Mouse (Mus musculus): ENCODE data around the gene Hrk. TPM values are rescaled to one million over a fixed set of nuclear protein-coding genes. Genes with fewer than 3 reads are reported as not detected.

Hrk gene
- polyA plus RNA-seq (2014; fragmentation: Nextera tagmentation; extraction: Ambion mirVana) = 3.5 and 3.9 TPM in 2 replicates

DNA sequence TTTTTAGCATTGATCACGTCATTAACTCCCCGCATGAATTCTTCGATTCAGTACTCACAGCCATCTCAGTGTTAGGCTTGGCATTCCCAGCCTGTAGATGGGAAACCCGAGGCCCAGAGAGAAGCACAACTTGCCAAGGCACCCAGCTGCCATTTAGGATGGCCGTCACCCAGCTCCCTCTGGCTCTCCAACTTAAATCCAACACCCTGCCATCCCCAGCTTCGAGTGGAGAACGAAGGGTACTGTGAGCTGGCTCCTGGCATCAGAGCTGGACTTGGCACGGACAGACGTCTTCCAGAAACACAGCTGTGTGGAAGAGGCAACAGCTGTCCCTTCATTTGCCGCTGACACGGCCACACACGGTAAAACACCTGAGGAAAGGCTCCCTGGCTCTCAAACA is at the start of gene Hrk:
Gene Hrk (plus strand): TSS at position 68 of the 400 bp plus-strand sequence.
- Histone ChIP-seq H3K9me3 (ENCODE audit: control insufficient read depth, low read length) (no peaks in the 10 kb centered on the region), H3K4me1 (ENCODE audit: control insufficient read depth, insufficient read depth, low read length) (0 out of 2 replicates have a peak, but pooled peaks cover 2% of the 10 kb centered on the region), H3K9ac (replicated peaks; ENCODE audit: low read depth, low read length) (no peak within 1 kb of the TSS), H3K4me3 (ENCODE audit: low read depth, low read length) (no peak within 1 kb of the TSS), H3K27ac (ENCODE audit: low read depth, low read length) (no peak within 1 kb of the TSS), H3K27me3 (ENCODE audit: control insufficient read depth, insufficient read depth, low read length) (peaks cover 9% of the 10 kb centered on the region; the same call in 1 of the 2 replicates), H3K4me2 (ENCODE audit: low read depth, low read length) (no peak within 1 kb of the TSS), H3K36me3 (ENCODE audit: control insufficient read depth, insufficient read depth, low read length) (no peaks in the 10 kb centered on the region)
- no peak for ATAC-seq (ENCODE audit: low read depth)
- WGBS = 61% methylated on average over 12 of the region's 12 CpGs

DNA sequence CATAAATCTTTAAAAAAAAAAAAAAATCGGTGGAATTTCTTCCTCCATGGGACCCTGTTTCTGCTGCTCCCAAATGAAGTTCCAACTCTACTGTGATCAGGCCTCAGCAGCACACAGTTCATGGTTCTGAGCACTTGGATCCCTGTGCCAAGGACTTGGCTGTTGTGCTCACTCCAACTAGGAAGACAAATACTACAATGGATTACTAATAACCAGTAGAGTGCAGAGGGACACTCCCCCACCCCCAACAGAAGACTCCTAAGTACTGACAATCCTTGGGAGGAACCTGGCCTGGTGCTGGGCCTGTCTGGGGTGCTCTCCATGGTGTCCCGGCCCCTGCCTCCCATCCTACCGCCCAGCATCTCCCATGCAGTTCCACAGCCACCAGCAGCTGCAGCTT is 46.1 kb upstream of the Hrk start:
- H3K36me3 ChIP-seq (ENCODE audit: control insufficient read depth, insufficient read depth, low read length) = no peaks in the 10 kb centered on the region
- peaks cover 27% of the 10 kb centered on the region; the same call in 1 of the 2 replicates for H3K4me1 ChIP-seq (ENCODE audit: control insufficient read depth, insufficient read depth, low read length)
- H3K27me3 ChIP-seq (ENCODE audit: control insufficient read depth, insufficient read depth, low read length) = no peaks in the 10 kb centered on the region
- no peak overlapping the region for H3K4me3 ChIP-seq (ENCODE audit: low read depth, low read length)
- H3K9me3 ChIP-seq (ENCODE audit: control insufficient read depth, low read length) = no peaks in the 10 kb centered on the region
- H3K9ac ChIP-seq (replicated peaks; ENCODE audit: low read depth, low read length) = 0 out of 2 replicates have a peak overlapping the region, but pooled peaks have one; percentile 29
- peak overlapping the region; percentile 75 for H3K27ac ChIP-seq (ENCODE audit: low read depth, low read length)
- H3K4me2 ChIP-seq (ENCODE audit: low read depth, low read length) = peak overlapping the region; percentile 16; the same call in 1 of the 2 replicates
- no peak for ATAC-seq (ENCODE audit: low read depth)
- WGBS = 82% methylated on average over 3 of the region's 3 CpGs

DNA sequence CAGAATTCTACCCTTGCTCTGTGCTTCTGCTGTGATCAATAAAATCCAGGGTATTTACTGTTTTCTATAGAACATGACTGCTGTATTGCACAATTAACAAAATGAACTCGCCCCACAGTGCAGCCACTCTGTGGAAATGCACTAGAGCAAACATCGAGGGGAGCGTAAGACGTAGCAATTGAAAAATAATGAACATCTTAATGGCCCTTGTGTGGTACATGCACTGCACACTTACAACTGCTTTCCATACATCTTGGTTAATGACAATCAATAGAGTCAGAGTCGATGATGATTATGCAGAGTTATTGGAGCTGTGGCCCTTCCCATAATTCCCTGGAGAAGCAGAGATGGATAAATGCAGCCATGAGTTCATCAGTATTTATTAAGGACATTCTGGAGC is 45.5 kb upstream of the Hrk start:
- no peak overlapping the region for H3K4me3 ChIP-seq (ENCODE audit: low read depth, low read length)
- peak; percentile 53; the same call in 1 of the 2 replicates for ATAC-seq (ENCODE audit: low read depth)
- peaks cover 27% of the 10 kb centered on the region; the same call in 1 of the 2 replicates for H3K4me1 ChIP-seq (ENCODE audit: control insufficient read depth, insufficient read depth, low read length)
- H3K9me3 ChIP-seq (ENCODE audit: control insufficient read depth, low read length) = no peaks in the 10 kb centered on the region
- H3K4me2 ChIP-seq (ENCODE audit: low read depth, low read length) = no peak overlapping the region
- 47% methylated on average over 5 of the region's 5 CpGs for WGBS
- peak overlapping the region; percentile 75 for H3K27ac ChIP-seq (ENCODE audit: low read depth, low read length)
- H3K9ac ChIP-seq (replicated peaks; ENCODE audit: low read depth, low read length) = 0 out of 2 replicates have a peak overlapping the region, but pooled peaks have one; percentile 29
- no peaks in the 10 kb centered on the region for H3K27me3 ChIP-seq (ENCODE audit: control insufficient read depth, insufficient read depth, low read length)
- H3K36me3 ChIP-seq (ENCODE audit: control insufficient read depth, insufficient read depth, low read length) = no peaks in the 10 kb centered on the region

DNA sequence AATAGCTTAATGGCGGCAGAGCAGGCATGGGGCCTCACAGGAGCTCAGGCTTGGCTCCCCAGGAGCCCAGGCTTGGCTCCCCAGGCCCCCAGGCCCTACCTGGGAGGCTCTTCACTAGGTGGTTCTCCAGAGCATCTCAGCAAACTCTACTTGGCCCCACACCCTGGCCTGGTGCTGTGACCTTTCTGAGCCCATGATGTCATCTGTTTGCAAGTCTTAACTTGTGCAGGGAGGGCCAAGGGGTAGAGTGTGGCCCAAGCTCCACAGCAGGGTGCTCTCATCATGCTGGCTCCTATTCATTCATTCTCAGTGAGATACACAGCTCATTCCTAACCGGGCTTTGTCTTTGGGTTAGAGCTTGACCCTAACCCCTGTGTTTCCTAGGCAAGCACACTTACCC is 43.8 kb upstream of the Hrk start:
- Histone ChIP-seq H3K4me3 (ENCODE audit: low read depth, low read length) (no peak overlapping the region), H3K27me3 (ENCODE audit: control insufficient read depth, insufficient read depth, low read length) (no peaks in the 10 kb centered on the region), H3K9ac (replicated peaks; ENCODE audit: low read depth, low read length) (no peak overlapping the region), H3K27ac (ENCODE audit: low read depth, low read length) (no peak overlapping the region), H3K9me3 (ENCODE audit: control insufficient read depth, low read length) (no peaks in the 10 kb centered on the region), H3K4me2 (ENCODE audit: low read depth, low read length) (no peak overlapping the region), H3K36me3 (ENCODE audit: control insufficient read depth, insufficient read depth, low read length) (no peaks in the 10 kb centered on the region), H3K4me1 (ENCODE audit: control insufficient read depth, insufficient read depth, low read length) (peaks cover 25% of the 10 kb centered on the region; the same call in 1 of the 2 replicates)
- no peak for ATAC-seq (ENCODE audit: low read depth)
- WGBS = 43% methylated on average over 2 of the region's 2 CpGs

DNA sequence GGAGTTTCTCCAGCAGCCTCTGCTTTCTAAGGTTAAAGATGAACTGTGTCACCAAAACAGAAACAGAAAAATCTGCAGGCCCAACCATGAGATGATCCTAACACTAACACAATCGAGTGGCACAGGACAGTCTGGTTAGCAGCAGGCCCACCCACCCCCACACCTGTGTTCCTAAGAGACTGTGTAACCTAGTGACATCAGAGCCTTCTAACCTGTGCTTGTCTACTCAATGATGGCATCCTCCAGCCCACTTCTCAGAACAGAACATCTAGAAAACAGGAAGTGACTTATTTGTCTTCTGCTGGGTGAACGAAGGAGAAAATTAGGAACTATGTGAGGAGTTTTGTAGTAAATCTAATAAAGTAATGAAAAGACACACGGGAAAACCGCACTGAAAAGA is 42.5 kb upstream of the Hrk start:
- 95% methylated on average over 4 of the region's 4 CpGs for WGBS
- Histone ChIP-seq H3K9me3 (ENCODE audit: control insufficient read depth, low read length) (no peaks in the 10 kb centered on the region), H3K4me2 (ENCODE audit: low read depth, low read length) (no peak overlapping the region), H3K9ac (replicated peaks; ENCODE audit: low read depth, low read length) (no peak overlapping the region), H3K4me1 (ENCODE audit: control insufficient read depth, insufficient read depth, low read length) (peaks cover 23% of the 10 kb centered on the region; the same call in 1 of the 2 replicates), H3K4me3 (ENCODE audit: low read depth, low read length) (no peak overlapping the region), H3K27me3 (ENCODE audit: control insufficient read depth, insufficient read depth, low read length) (no peaks in the 10 kb centered on the region), H3K27ac (ENCODE audit: low read depth, low read length) (no peak overlapping the region), H3K36me3 (ENCODE audit: control insufficient read depth, insufficient read depth, low read length) (peaks cover 3% of the 10 kb centered on the region)
- ATAC-seq (ENCODE audit: low read depth) = no peak

DNA sequence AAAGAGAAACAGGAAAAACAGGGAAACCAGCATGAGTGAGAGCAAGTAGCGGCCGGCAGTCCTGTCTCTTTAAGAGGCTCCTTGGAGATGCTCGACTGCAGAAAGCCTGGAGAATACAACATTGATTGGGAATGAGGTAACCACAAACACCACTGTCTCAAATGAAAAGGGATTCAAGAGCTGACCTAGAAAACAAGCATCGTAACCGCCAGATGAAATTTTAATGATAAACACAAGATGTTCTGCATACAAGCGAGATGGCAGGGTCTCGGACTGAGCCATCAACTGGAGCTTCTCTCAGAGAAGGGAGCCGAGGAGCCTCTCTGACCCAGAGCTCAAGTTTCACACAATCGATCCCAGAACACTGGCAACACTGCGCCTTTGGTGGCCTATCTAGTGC is 41.4 kb upstream of the Hrk start:
- Histone ChIP-seq H3K4me2 (ENCODE audit: low read depth, low read length) (no peak overlapping the region), H3K9ac (replicated peaks; ENCODE audit: low read depth, low read length) (no peak overlapping the region), H3K27me3 (ENCODE audit: control insufficient read depth, insufficient read depth, low read length) (no peaks in the 10 kb centered on the region), H3K4me3 (ENCODE audit: low read depth, low read length) (no peak overlapping the region), H3K27ac (ENCODE audit: low read depth, low read length) (no peak overlapping the region), H3K9me3 (ENCODE audit: control insufficient read depth, low read length) (no peaks in the 10 kb centered on the region), H3K4me1 (ENCODE audit: control insufficient read depth, insufficient read depth, low read length) (peaks cover 23% of the 10 kb centered on the region; the same call in 1 of the 2 replicates), H3K36me3 (ENCODE audit: control insufficient read depth, insufficient read depth, low read length) (peaks cover 12% of the 10 kb centered on the region)
- WGBS = 69% methylated on average over 10 of the region's 10 CpGs
- no peak for ATAC-seq (ENCODE audit: low read depth)

DNA sequence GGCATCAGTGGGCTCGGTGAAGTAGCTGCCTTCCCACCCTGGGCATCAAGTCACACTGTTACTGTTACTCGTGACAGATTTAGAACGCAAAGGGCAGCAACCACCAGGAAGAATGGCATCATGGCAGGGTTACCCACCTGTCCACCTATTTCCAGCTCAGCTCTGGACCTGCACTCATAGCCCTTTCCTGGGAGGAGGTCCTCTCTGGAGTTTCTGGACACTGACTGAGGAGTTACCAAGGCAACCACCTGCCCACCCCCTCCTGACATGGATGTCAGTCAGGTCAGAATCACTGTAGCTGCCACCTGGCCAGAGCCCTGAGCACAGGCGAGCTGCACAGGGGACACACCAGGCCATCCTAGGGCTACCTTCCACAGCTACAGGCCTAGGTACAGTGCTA is 37.8 kb upstream of the Hrk start:
- Histone ChIP-seq H3K4me1 (ENCODE audit: control insufficient read depth, insufficient read depth, low read length) (no peaks in the 10 kb centered on the region), H3K4me2 (ENCODE audit: low read depth, low read length) (no peak overlapping the region), H3K27me3 (ENCODE audit: control insufficient read depth, insufficient read depth, low read length) (no peaks in the 10 kb centered on the region), H3K9me3 (ENCODE audit: control insufficient read depth, low read length) (no peaks in the 10 kb centered on the region), H3K27ac (ENCODE audit: low read depth, low read length) (no peak overlapping the region), H3K4me3 (ENCODE audit: low read depth, low read length) (no peak overlapping the region), H3K36me3 (ENCODE audit: control insufficient read depth, insufficient read depth, low read length) (peaks cover 12% of the 10 kb centered on the region), H3K9ac (replicated peaks; ENCODE audit: low read depth, low read length) (no peak overlapping the region)
- 82% methylated on average over 4 of the region's 4 CpGs for WGBS
- no peak for ATAC-seq (ENCODE audit: low read depth)

DNA sequence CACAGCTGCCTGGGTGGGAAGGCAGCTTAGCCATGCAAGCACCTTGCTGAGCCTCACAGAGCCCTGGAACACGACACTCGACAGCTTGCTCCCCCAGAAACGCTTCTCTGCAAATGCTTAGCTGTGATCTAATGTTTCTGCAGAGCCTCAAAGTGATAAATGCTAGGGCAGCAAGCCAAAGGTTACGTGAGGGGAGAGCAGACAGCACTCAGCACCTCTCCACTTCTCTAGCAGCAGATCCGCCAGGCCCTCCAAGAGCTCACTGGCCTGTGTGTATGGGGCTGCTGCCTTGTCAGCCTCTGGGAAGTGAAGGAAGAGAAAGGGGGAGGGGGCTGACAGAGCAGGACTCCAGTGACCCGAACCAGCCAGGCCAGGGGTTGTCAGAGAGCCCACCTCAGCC is 36.2 kb upstream of the Hrk start:
- no peak for ATAC-seq (ENCODE audit: low read depth)
- no peaks in the 10 kb centered on the region for H3K27me3 ChIP-seq (ENCODE audit: control insufficient read depth, insufficient read depth, low read length)
- no peak overlapping the region for H3K4me2 ChIP-seq (ENCODE audit: low read depth, low read length)
- no peaks in the 10 kb centered on the region for H3K9me3 ChIP-seq (ENCODE audit: control insufficient read depth, low read length)
- no peaks in the 10 kb centered on the region for H3K4me1 ChIP-seq (ENCODE audit: control insufficient read depth, insufficient read depth, low read length)
- no peak overlapping the region for H3K9ac ChIP-seq (replicated peaks; ENCODE audit: low read depth, low read length)
- peaks cover 12% of the 10 kb centered on the region for H3K36me3 ChIP-seq (ENCODE audit: control insufficient read depth, insufficient read depth, low read length)
- no peak overlapping the region for H3K4me3 ChIP-seq (ENCODE audit: low read depth, low read length)
- H3K27ac ChIP-seq (ENCODE audit: low read depth, low read length) = no peak overlapping the region
- 87% methylated on average over 6 of the region's 6 CpGs for WGBS

DNA sequence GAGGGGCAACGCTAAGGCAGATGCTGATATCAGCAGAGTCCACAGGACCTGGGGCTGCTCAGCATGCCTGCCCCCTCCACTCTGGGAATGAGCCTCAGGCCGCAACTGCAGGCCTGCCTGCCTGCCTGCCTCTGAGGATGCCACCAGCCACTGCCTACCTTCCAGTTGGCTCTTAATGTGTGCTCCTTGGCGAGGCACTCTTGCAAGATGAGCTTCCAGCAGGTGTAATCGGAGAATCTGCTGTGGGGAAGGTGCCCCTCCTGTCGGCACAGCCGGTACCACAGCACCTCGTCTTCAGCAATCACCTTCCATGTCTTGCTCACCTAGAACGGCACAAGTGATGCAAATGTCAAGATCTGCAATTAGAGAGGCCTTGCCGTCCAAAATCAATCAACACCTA is 35.8 kb upstream of the Hrk start:
- Histone ChIP-seq H3K9me3 (ENCODE audit: control insufficient read depth, low read length) (no peaks in the 10 kb centered on the region), H3K27ac (ENCODE audit: low read depth, low read length) (no peak overlapping the region), H3K36me3 (ENCODE audit: control insufficient read depth, insufficient read depth, low read length) (peaks cover 12% of the 10 kb centered on the region), H3K27me3 (ENCODE audit: control insufficient read depth, insufficient read depth, low read length) (no peaks in the 10 kb centered on the region), H3K4me1 (ENCODE audit: control insufficient read depth, insufficient read depth, low read length) (no peaks in the 10 kb centered on the region), H3K4me2 (ENCODE audit: low read depth, low read length) (no peak overlapping the region), H3K4me3 (ENCODE audit: low read depth, low read length) (no peak overlapping the region), H3K9ac (replicated peaks; ENCODE audit: low read depth, low read length) (no peak overlapping the region)
- ATAC-seq (ENCODE audit: low read depth) = no peak
- WGBS = 85% methylated on average over 9 of the region's 9 CpGs
